Mouse (Mus musculus) gastrocnemius, postnatal 36 days (tissue): ENCODE measurements at regions not wholly inside any gene's neighbourhood (a gene's known extent, or its start where the extent isn't known, plus 50 kb on each side); places are given as distances from the start of the nearest gene placed in this dataset.

ENCODE experiments used
- DNase-seq, 2 experiments: peaks; one replicate each; pipeline ENCODE4 v3.0.0; 2022
- intact Hi-C: fragments of 180-260 bp; cut with DNase I; formaldehyde crosslinking; loops from one replicate; pipeline ENCODE4 v1.15.1; 2025

DNA sequence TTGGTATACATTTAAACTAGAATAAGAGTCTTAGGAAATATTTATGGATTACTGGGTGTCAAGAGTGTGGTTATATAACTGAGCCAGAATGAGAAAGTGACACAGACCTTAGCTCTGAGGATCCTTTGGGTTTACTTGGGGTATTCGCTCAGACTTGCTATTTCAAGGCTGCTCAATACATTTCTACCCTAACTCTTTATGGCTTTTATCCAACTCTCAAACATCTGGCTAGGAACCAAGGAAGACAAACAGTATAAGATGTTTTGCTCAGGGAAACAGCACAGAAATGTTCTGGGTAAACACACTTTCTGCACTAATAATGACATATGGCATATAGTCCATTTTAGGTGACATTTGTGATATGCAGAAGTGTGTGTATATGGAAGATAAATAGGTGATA lies 153.8 kb upstream of the Cxxc4 start:
- DNase-seq = no peak
- intact Hi-C loops = no loop called here

DNA sequence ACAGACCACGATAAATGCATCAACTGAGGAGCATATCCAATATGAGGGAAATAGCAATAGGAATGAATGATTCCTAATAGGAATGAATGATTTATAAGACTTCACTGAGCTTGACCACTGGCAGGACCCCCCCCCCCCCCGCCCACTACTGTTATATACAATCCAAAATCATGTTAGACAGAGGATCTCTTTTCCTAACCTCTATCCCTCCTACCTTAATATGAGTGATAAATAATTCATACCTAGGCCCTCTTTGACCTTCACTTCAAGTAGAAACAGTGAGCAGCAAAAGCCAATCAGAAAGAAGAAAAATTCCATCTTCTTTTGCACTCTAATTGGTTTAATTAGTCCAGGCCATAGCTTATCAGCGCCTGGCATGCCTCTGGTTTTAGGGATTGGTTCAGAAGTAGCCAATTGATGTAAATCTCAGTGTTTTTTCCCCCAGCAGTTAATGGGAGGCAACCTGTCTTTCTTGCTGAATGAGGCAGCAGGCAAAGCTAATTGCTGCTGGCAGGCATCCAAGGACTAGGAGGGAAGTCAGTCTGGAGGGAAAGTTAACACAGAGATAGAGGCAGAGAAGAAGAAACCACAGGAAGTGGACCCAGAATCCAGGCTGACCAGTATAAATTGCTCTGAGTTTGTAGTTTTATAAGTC lies 136.7 kb upstream of the Cxxc4 start:
- intact Hi-C loops = no loop called here
- DNase-seq = no peak

DNA sequence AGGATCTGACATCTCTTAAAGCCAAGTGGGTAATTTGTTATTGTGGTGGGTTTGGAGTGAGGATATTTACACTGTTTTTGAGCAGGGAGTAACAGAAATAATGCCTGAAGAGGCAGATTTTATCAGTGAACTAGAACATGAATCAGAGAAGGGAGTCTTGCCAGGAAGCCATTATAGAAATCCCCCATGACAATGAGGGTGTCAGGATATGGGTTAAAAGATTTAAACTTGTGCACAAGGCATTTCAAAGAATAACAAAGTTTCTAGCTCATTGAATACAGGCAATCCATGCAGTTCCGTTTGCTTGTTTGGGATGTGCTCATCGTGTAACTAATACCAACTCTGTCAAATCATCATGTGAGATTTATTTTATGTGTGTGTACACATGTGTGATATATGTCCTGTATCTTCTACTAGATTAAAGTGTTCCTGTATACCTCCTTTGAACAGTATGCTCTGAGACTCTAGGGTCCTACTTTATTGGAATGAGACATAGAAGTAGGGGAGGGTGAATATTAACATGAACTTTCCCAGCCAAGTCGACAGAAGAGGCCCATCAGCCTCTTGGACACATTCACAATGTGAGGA lies 134.0 kb upstream of the Cxxc4 start:
- no peak for DNase-seq
- intact Hi-C loops = no loop called here

DNA sequence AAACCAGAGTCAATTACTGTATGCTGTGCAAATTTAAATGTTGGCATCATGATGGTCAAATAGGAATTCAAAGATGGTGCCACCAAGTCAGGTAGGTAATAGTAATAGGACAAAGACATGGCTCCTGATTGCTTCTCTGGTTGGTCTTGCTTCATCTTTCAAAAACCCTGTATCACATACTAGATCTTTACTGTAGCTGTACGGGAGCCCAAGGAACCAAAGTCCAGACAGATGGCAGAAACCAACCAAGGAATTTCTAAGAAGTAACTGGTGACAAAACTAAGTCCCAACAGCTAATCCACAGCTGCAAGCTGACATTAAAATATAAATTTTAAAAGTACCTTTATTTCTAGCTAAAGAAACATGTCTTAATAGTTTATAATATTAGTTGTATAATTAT lies 131.7 kb upstream of the Cxxc4 start:
- intact Hi-C loops = no loop called here
- DNase-seq = no peak

DNA sequence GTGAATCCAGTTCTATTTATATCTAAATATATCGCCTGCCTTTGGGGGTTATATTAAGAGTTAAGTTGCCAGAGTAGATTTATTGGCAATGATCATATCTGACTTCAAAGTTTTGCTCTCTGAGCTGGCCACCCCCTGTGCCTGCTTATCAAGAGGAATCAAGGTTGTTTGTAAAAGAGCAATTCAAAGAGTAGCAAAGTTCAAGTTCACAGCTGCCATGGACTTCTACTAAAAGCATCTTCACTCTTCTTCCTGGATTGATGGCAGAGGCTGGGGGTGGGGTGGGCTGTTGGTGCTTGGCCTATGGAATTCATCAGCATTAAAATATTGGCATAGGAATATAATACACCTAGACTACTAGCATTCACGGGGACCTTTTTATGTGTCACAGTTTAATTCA lies 131.2 kb upstream of the Cxxc4 start:
- DNase-seq = no peak
- intact Hi-C loops = no loop called here

DNA sequence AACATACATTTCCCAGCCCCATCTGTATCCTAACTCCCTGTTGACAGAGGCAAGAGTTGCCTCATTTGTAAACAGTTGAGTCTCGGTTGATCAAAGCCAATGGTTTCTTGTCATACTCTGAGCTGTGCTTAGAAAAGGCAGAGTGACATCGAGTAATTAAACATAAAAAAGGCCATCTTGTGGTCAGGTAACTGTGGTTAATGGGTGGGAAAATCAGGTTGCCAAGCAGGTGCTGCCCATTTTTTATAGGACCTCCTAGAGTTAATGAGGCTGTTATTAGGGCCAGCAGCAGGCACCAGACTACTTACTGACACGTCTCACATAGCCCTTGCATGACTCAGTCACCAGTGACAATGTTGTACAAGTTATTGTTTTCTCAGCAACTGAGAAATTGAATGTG lies 130.7 kb upstream of the Cxxc4 start:
- intact Hi-C loops = no loop called here

DNA sequence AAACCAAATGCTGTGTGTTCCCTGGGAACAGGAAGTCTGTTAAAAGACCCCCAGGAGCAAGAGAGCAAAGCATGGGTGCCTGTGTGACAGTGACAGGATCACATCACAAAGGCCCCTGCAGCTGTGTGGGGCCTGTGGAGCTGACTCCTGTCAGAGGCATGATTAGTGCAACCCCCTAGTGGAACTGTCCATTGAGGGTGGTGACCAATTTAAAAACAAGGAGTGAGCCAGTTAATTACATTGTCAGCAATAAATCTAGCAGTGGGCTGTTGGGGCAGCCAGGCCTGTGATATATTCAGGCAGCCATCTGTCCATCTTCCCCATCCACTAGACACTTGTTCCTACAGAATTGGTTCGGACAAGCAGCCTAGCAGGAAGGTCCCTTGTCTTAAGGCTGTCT lies 121.8 kb upstream of the Cxxc4 start:
- intact Hi-C loops = no loop called here
- no peak for DNase-seq

More for the DNA sequence above, 130.7 kb upstream of the Cxxc4 start:
- no peak for DNase-seq

DNA sequence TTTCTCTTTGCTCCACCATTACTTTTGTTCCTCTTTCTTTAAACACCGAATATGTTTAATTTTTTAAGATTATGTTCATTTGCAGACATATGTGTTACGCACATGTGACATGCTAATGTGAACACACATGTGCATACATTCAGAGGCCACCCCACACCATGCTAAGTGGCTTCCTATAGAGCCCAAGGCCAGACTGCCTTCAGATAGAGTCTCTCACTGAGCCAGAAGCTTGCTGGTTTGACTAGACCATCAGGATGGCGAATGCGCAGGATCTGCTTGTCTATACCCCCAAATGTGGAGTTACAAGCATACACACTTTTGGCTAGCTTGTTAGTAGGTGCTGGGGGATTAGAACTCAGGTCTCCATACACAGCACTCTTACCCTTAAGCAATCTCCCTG lies 121.3 kb upstream of the Cxxc4 start:
- intact Hi-C loops = no loop called here
- no peak for DNase-seq

DNA sequence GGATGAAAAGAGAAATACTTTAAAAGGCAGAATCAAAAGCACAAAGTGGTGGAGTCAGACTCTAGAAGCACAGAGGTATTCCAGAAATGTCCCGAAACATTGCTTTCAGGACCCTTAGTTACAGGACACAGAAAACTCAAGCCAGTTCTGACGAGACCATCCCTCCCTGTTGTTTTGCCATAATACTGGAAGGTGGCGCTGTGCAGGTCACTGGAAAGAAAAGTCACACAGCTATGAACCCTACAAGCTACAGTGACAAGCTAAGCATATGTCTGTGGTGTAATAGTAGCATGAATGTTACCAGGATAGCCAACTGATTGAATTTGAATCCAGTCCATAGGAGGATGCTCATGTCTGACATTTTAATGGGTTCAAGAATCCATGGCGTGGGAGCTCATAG lies 117.4 kb upstream of the Cxxc4 start:
- no peak for DNase-seq
- intact Hi-C loops = no loop called here

DNA sequence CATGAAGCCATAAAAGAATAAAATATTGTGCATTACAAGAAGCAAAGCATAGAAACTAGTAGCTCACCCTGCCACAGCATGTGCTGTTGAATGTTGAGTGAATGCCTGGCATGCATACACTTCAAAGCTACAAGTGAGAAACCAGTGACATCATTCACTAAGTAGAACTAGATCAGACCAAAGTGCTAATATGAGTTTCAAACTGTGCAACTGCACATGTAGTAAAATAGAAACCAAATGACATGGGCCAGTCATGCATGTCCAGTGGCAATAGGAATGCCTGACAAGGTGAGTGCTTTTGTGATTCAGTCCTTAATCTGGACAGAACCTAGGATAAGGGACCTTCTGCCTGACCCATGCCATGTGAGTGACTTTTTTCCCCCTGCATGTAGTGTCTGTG lies 111.3 kb upstream of the Cxxc4 start:
- intact Hi-C loops = no loop called here
- no peak for DNase-seq

DNA sequence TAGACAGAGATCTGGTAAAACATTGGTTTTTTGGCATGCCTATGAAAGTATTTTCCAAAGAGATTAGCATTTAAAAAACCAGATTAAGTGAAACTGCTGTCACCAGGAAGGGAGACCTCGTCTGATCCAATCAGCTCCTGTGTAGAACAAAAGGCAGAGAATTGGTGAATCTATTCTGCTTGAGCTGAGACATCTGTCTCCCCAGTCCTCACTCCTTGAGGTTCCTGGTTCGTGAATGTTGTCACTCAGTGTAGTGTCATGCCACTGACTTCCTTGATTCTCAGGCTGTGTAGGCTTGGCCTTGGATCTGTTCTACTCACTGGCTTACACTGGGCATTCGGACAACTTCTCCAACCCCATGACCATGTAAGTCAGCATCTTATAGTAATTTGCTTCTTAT lies 105.9 kb upstream of the Cxxc4 start:
- no peak for DNase-seq
- intact Hi-C loops = no loop called here

DNA sequence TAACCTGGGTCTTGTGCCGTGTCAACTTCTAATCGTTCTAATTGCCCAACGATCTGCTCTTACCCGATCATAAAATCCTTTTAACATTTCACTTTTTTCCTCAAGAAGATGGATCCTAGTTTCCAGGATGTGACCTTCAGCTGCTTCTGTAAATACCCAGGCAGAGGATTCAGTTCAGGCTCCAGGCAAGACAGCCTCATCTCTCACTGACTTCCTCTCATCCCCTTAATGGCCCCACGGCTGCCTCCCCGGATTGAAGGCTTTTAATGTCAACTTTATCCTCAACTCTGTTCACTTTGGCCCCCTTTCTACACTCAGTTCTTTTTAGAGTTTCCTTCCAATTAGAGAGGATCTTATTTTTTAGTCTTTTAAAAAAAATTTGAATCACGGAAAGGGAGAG lies 91.0 kb upstream of the Cxxc4 start:
- intact Hi-C loops = no loop called here
- no peak for DNase-seq

DNA sequence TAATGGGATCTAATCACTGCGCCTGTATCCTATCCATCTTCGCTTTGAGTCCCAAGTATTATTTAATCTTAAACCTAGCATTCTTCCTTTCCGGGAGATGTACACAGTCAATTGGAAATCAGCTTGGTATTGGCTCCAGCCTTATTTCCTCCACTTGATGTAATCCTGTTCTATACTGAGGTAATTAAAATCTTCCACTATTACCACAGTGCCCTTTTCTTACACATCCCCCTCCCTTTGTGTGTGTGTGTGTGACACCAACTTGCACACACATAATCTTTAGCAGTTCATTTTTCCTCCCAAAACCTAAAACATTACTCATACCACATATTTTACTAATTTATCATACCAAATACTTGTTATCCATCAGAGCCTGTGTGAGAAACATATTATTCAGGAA lies 90.3 kb upstream of the Cxxc4 start:
- DNase-seq = no peak

DNA sequence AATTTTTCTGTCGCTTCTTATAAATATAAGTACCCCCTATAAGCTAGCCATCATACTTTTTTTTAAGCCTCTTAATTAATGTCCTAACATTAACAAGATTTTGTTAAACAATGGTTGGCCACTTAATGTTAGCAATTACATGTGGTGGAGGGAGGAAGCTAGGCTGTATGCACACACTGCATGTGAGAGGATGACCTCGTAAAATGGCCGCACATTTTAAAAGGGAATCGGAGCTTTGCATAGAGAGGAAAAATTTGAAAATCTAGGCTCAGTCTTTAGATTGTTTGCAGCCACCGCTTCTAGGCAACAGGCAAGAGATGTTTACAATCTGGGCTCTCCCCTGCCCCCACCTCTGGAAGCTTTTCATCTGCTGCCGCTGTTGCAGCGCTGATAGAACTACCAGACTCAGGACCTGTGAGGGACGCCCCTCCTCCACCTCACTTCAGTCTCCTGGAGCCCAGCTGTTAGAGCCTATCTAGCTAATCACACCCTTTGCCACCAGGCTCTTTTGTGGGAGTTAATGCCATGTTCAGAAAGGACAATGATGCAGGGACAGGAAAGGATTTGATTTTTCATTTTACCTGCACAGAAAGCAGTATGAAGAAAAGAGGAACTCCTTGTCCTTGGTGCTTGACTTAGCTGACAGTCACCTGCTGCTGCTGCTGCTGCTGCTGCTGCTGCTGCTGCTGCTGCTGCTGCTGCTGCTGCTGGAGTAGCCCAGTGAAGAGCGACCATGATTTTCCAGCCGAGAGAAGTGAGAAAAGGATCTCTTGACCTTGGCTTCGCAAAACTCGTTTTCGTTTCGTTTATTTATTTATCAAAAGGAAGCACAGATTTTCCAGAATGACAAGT lies 89.7 kb upstream of the Cxxc4 start:
- peak in 1 of 2 experiments; percentile 8 for DNase-seq
- intact Hi-C loops = no loop called here

More for the DNA sequence above, 90.3 kb upstream of the Cxxc4 start:
- intact Hi-C loops = no loop called here

DNA sequence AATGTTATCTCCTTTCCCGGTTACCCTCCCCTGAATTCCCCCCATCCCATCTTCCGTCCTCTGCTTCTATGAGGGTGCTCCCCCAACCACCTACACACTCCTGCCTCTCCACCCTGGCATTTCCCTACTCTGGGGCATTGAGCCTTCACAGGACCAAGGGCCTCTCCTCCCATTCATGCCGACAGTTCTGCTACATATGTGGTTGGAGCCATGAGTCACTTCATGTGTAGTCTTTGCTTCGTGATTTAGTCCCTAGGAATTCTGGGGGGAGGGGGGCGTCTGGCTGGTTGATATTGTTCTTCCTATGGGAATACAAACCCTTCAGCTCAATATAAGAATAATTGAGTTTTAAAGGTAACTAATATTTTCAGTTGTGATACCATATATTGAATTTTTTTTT lies 74.0 kb upstream of the Cxxc4 start:
- DNase-seq = no peak
- intact Hi-C loops = no loop called here

DNA sequence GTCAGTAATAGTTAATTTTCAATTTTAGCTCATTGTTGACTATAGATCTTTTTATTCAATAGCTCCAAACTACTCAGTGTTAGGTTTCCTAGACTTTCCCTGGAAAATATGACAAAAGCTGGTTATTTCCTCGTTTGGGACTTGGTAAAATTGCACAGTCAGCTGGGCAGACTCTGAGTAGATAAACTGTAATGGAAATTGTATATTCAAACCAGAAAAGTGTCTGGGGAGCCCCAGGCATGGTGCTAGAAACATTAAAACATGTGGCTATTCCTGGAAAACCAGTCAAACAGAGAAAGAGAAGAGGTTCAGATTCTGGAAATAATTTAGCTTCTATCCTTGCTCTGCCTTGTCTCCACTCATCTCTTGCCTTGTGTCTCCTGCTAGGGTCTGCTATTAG lies 66.4 kb upstream of the Cxxc4 start:
- no peak for DNase-seq
- intact Hi-C loops = no loop called here

DNA sequence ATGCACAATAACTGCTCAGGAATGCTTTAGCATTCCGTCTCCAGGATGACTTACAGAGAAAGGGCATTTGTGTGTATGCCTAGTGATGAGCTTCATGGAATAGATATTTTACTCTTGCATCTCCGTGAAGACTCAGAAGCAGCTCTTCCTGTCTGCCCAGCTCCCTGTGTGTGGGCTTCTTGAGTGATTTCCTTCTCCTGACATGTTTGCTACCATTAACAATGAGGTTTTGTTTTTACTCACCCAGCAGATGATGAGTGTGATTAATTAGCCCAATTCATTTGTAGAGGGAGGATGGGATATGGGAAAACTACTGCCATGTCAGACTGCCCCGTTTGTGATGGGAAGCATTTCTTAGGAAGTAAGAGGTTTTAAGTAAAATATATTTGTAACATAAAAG lies 63.9 kb upstream of the Cxxc4 start:
- DNase-seq = no peak

DNA sequence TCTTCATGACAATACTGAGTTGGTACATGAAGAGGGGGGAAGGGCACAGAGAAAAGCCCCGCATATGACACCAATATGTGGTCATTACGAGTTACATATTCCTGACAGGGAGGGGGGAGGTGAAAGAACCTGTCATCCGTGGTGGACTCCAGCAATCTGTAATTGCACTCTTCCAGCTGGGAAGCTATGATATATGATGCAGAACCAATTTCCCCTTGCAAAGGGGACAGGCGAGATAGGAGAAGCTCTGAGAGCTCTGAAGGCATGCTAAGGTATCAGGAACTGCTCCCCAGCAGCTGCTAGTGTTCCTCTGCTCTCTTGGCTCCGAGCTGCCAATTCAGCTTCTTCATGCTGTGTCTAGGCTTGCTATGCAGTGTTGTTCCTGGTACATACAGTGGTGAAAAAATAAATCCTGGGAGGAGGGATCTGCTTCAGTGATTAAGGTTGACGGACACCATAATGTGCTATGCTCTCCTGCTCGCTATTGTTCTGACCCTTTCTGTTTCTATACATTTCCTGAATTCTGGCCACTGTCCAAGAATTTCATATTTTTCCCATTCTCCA lies 57.7 kb upstream of the Cxxc4 start:
- intact Hi-C loops = no loop called here
- no peak for DNase-seq

More for the DNA sequence above, 63.9 kb upstream of the Cxxc4 start:
- intact Hi-C loops = no loop called here

DNA sequence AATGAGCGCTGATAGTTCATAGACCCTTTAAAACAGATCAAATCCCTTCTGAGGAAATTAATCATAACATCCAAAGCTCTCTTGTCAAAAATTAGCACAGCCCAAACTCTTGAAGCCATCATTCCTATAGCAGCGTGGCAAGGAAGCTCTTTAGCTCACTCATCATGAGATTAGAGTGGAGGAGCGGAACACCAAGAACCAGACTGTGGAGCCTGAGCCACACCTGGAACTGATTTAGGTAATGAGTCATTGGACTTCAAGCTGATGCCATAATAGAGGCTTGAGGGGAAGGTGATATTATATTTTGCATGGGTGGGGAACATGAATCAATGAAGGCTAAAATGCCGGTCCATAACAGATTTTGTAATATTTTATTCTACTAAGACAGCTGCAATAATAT lies 52.2 kb upstream of the Cxxc4 start:
- no peak for DNase-seq
- intact Hi-C loops = no loop called here
